Mouse (Mus musculus) CH12.LX (cell line): ENCODE measurements at regions not wholly inside any gene's neighbourhood (a gene's known extent, or its start where the extent isn't known, plus 50 kb on each side); places are given as distances from the start of the nearest gene placed in this dataset.

Source experiments
- DNase-seq: peaks from one replicate; pipeline ENCODE4 v3.0.0-alpha.2; 2013; ENCODE audit errors: extremely low read depth
- H3K27ac ChIP-seq: 2 replicates; pipeline ENCODE4 v1.5.1; 2012; ENCODE audit warnings: low read depth, mild to moderate bottlenecking, control low read depth, moderate library complexity; ENCODE audit not compliant: insufficient read depth
- H3K27me3 ChIP-seq: replicated peaks from 2 replicates; pipeline ENCODE3; 2012; ENCODE audit warnings: inconsistent platforms
- H3K36me3 ChIP-seq, 2 experiments: replicated peaks in 1 of 2; 2 replicates each; pipeline versions ENCODE3 to v1.6.1; 2012; ENCODE audit warnings: inconsistent platforms in 1 of 2, low read length in 1 of 2, mild to moderate bottlenecking in 1 of 2, mixed read lengths in 1 of 2, moderate library complexity in 1 of 2; ENCODE audit not compliant: control insufficient read depth in 1 of 2, insufficient read depth in 1 of 2
- H3K4me1 ChIP-seq, 2 experiments: 2 replicates each; pipeline ENCODE4 v1.6.1; 2012; ENCODE audit warnings: inconsistent platforms in 1 of 2, moderate library complexity in 1 of 2; ENCODE audit not compliant: insufficient read depth in 2 of 2, control insufficient read depth in 1 of 2
- H3K4me2 ChIP-seq: 2 replicates; pipeline ENCODE4 v1.6.1; 2012; ENCODE audit warnings: low read depth, mild to moderate bottlenecking, control low read depth; ENCODE audit not compliant: poor library complexity, insufficient read depth, severe bottlenecking
- H3K4me3 ChIP-seq, 3 experiments: fragments of 150-350 bp in 1 of 3; sonication (generic) in 1 of 3; replicated peaks in 1 of 3; 2 replicates each; pipeline versions ENCODE3 to v1.5.1; 2011 to 2012; ENCODE audit warnings: low read depth in 2 of 3, low read length in 2 of 3, mild to moderate bottlenecking in 2 of 3, moderate library complexity in 2 of 3, control low read depth in 1 of 3, improper control_type of control experiment in 1 of 3, inconsistent platforms in 1 of 3, mixed read lengths in 1 of 3; ENCODE audit not compliant: poor library complexity in 1 of 3
- H3K79me2 ChIP-seq: replicated peaks from 2 replicates; pipeline ENCODE4 v1.6.1; 2012; ENCODE audit warnings: mild to moderate bottlenecking, moderate library complexity; ENCODE audit not compliant: control insufficient read depth, poor library complexity, insufficient read depth, severe bottlenecking; ENCODE audit errors: extremely low read depth
- H3K9ac ChIP-seq: 2 replicates; pipeline ENCODE4 v1.6.1; 2012; ENCODE audit warnings: low read depth, mild to moderate bottlenecking, control low read depth, moderate library complexity; ENCODE audit not compliant: insufficient read depth
- H3K9me3 ChIP-seq: replicated peaks from 2 replicates; pipeline ENCODE3; 2012; ENCODE audit warnings: low read length, inconsistent platforms, mixed read lengths
- CHD1 ChIP-seq: IDR thresholded peaks from 2 replicates; pipeline ENCODE4 v1.6.1; 2012; ENCODE audit warnings: low read depth, low read length, improper control_type of control experiment, inconsistent platforms
- CHD2 ChIP-seq: IDR thresholded peaks from 2 replicates; pipeline ENCODE4 v1.6.1; 2011; ENCODE audit warnings: low read length, improper control_type of control experiment
- CTCF ChIP-seq, 2 experiments: IDR thresholded peaks in 1 of 2; conservative IDR thresholded peaks in 1 of 2; 2 replicates each; pipeline ENCODE4 v1.5.1; 2011 to 2012; ENCODE audit warnings: low read depth in 2 of 2, low read length in 2 of 2, improper control_type of control experiment in 1 of 2, inconsistent platforms in 1 of 2, mild to moderate bottlenecking in 1 of 2, moderate library complexity in 1 of 2
- ELF1 ChIP-seq: IDR thresholded peaks from 2 replicates; pipeline ENCODE4 v1.6.1; 2014; ENCODE audit warnings: low read depth, mild to moderate bottlenecking, inconsistent platforms, low read length, improper control_type of control experiment
- ETS1 ChIP-seq: conservative IDR thresholded peaks from 2 replicates; pipeline ENCODE4 v1.6.1; 2012; ENCODE audit warnings: low read depth, mild to moderate bottlenecking, inconsistent platforms, low read length, improper control_type of control experiment, moderate library complexity
- GABPA ChIP-seq: IDR thresholded peaks from 2 replicates; pipeline ENCODE4 v1.6.1; 2012; ENCODE audit warnings: low read depth, low read length, improper control_type of control experiment, inconsistent platforms; ENCODE audit not compliant: insufficient replicate concordance
- JUND ChIP-seq: conservative IDR thresholded peaks from 2 replicates; pipeline ENCODE4 v1.6.1; 2011; ENCODE audit warnings: low read depth, low read length, improper control_type of control experiment
- MAX ChIP-seq: IDR thresholded peaks from 2 replicates; pipeline ENCODE4 v1.6.1; 2011; ENCODE audit warnings: low read length, improper control_type of control experiment
- MAZ ChIP-seq: IDR thresholded peaks from 2 replicates; pipeline ENCODE4 v1.6.1; 2012; ENCODE audit warnings: low read depth, mild to moderate bottlenecking, inconsistent platforms, low read length, improper control_type of control experiment, moderate library complexity
- NELFE ChIP-seq: IDR thresholded peaks from 2 replicates; pipeline ENCODE4 v1.6.1; 2011; ENCODE audit warnings: low read depth, low read length, improper control_type of control experiment
- NRF1 ChIP-seq: IDR thresholded peaks from 2 replicates; pipeline ENCODE4 v1.6.1; 2014; ENCODE audit warnings: low read depth, mild to moderate bottlenecking, inconsistent platforms, low read length, improper control_type of control experiment, moderate library complexity
- PAX5 ChIP-seq: IDR thresholded peaks from 2 replicates; pipeline ENCODE4 v1.6.1; 2012; ENCODE audit warnings: low read length, inconsistent platforms, mixed read lengths
- POLR2AphosphoS2 ChIP-seq: IDR thresholded peaks from 2 replicates; pipeline ENCODE4 v1.6.1; 2011; ENCODE audit warnings: low read depth, low read length, improper control_type of control experiment
- RCOR1 ChIP-seq: conservative IDR thresholded peaks from 2 replicates; pipeline ENCODE4 v1.6.1; 2012; ENCODE audit warnings: low read depth, mild to moderate bottlenecking, inconsistent platforms, low read length, improper control_type of control experiment
- SIN3A ChIP-seq: IDR thresholded peaks from 2 replicates; pipeline ENCODE4 v1.6.1; 2012; ENCODE audit warnings: low read length, improper control_type of control experiment, inconsistent platforms
- SMC3 ChIP-seq: IDR thresholded peaks from 2 replicates; pipeline ENCODE4 v1.6.1; 2011; ENCODE audit warnings: low read depth, low read length, improper control_type of control experiment
- TBP ChIP-seq: conservative IDR thresholded peaks from 2 replicates; pipeline ENCODE4 v1.6.1; 2011; ENCODE audit warnings: low read depth, low read length, improper control_type of control experiment
- USF1 ChIP-seq: IDR thresholded peaks from 2 replicates; pipeline ENCODE4 v1.6.1; 2014; ENCODE audit warnings: low read depth, mild to moderate bottlenecking, inconsistent platforms, low read length, improper control_type of control experiment
- ZC3H11A ChIP-seq: IDR thresholded peaks from 2 replicates; pipeline ENCODE4 v1.6.1; 2012; ENCODE audit warnings: low read depth, mild to moderate bottlenecking, inconsistent platforms, low read length, improper control_type of control experiment
- ZMIZ1 ChIP-seq: IDR thresholded peaks from 2 replicates; pipeline ENCODE4 v1.6.1; 2012; ENCODE audit warnings: low read depth, mild to moderate bottlenecking, inconsistent platforms, low read length, improper control_type of control experiment
- ZNF384 ChIP-seq: IDR thresholded peaks from 2 replicates; pipeline ENCODE4 v1.6.1; 2012; ENCODE audit warnings: low read depth, low read length, improper control_type of control experiment, inconsistent platforms
- dilution Hi-C: fragments of 300-500 bp; cut with MboI; formaldehyde crosslinking; loops from 2 replicates; pipeline ENCODE4 v1.14.3; 2020; ENCODE audit warnings: low sequenced_read_pairs; ENCODE audit not compliant: extremely low pct_unique_long_range_greater_than_20kb, extremely low pct_ligation_motif_present
- in situ Hi-C: fragments of 300-500 bp; cut with MboI; formaldehyde crosslinking; loops from 3 replicates; pipeline ENCODE4 v1.14.3; 2019; ENCODE audit warnings: low sequenced_read_pairs, low pct_ligation_motif_present, low pct_unique_long_range_greater_than_20kb, mixed read lengths

- Histone ChIP-seq H3K9me3 (no peaks in the 10 kb centered on the region), H3K79me2 (no peaks in the 10 kb centered on the region), H3K27me3 (peaks cover 2% of the 10 kb centered on the region), H3K9ac (no peak overlapping the region), H3K4me2 (no peak overlapping the region), H3K4me1 (no peaks in the 10 kb centered on the region), H3K27ac (no peak overlapping the region), H3K4me3 (no peak overlapping the region), H3K36me3 (no peaks in the 10 kb centered on the region)
- in situ Hi-C loops (no loop called here), dilution Hi-C loops (no loop called here)
- DNase-seq = no peak
- no peak for TF ChIP-seq TBP
- no peak for TF ChIP-seq NELFE
- TF ChIP-seq ELF1 = no peak
- no peak for TF ChIP-seq USF1
- TF ChIP-seq PAX5 = no peak
- no peak for TF ChIP-seq CTCF (conservative IDR thresholded peaks at IDR 0.05 in 1 of 2, IDR thresholded peaks at IDR 0.05 in 1 of 2; ENCODE audit: low read depth in 2 of 2, low read length in 2 of 2)
- TF ChIP-seq ETS1 = no peak
- no peak for TF ChIP-seq CHD2
- no peak for TF ChIP-seq NRF1
- no peak for TF ChIP-seq ZC3H11A
- no peak for TF ChIP-seq RCOR1
- no peak for TF ChIP-seq POLR2AphosphoS2
- TF ChIP-seq ZNF384 = no peak
- TF ChIP-seq SIN3A = no peak
- TF ChIP-seq ZMIZ1 = no peak
- no peak for TF ChIP-seq MAX
- no peak for TF ChIP-seq JUND
- no peak for TF ChIP-seq MAZ
- no peak for TF ChIP-seq SMC3
Measured at GRCm38 (mm10) chr14:24747796-24748496, 261.0 kb downstream of the Rps24 start.

GRCm38 (mm10) chr14:24748497-24748862, 261.6 kb downstream of the Rps24 start:
- H3K4me2 ChIP-seq = no peak overlapping the region
- H3K4me1 ChIP-seq = no peaks in the 10 kb centered on the region
- H3K27ac ChIP-seq = no peak overlapping the region
- dilution Hi-C loops (no loop called here), in situ Hi-C loops (no loop called here)
- no peak overlapping the region for H3K9ac ChIP-seq
- no peak for DNase-seq
- H3K4me3 ChIP-seq = no peak overlapping the region
- H3K27me3 ChIP-seq = peaks cover 2% of the 10 kb centered on the region
- TF ChIP-seq GABPA (no peak), CHD1 (no peak)
- no peaks in the 10 kb centered on the region for H3K9me3 ChIP-seq
- no peaks in the 10 kb centered on the region for H3K79me2 ChIP-seq
- no peaks in the 10 kb centered on the region for H3K36me3 ChIP-seq
